Mouse (Mus musculus) erythroblast, embryonic 14.5 days (primary cell): ENCODE measurements around the gene Pla2g12b. TPM values are rescaled to one million over a fixed set of nuclear protein-coding genes. Genes with fewer than 3 reads are reported as not detected.

Source experiments
- H3K27me3 ChIP-seq: 2 replicates; pipeline ENCODE4 v1.6.1; 2012; ENCODE audit warnings: inconsistent platforms; ENCODE audit not compliant: control insufficient read depth
- H3K36me3 ChIP-seq: 2 replicates; pipeline ENCODE4 v1.6.1; 2012; ENCODE audit warnings: mild to moderate bottlenecking, inconsistent platforms; ENCODE audit not compliant: control insufficient read depth
- H3K4me1 ChIP-seq: 2 replicates; pipeline ENCODE4 v1.6.1; 2012; ENCODE audit warnings: inconsistent platforms; ENCODE audit not compliant: control insufficient read depth
- H3K4me3 ChIP-seq: replicated peaks from 2 replicates; pipeline ENCODE3; 2012; ENCODE audit warnings: moderate library complexity, mild to moderate bottlenecking, inconsistent platforms
- H3K9me3 ChIP-seq: 2 replicates; pipeline ENCODE4 v1.6.1; 2012; ENCODE audit warnings: low read length, inconsistent platforms, mixed read lengths; ENCODE audit not compliant: control insufficient read depth
- GATA1 ChIP-seq: IDR thresholded peaks from 2 replicates; pipeline ENCODE4 v1.6.1; 2012; ENCODE audit warnings: low read length, inconsistent platforms, mixed read lengths
- TAL1 ChIP-seq: IDR thresholded peaks from 3 replicates; pipeline ENCODE4 v1.6.1; 2012; ENCODE audit warnings: low read length, inconsistent platforms, mixed read lengths
- polyA plus RNA-seq: library from polyadenylated mRNA; stranded (reverse); fragments of >175 nt; gene quantifications from 2 replicates; pipeline ENCODE4 v1.2.3, GENCODE M21; 2012

Gene Pla2g12b
- polyA plus RNA-seq, 1 experiment, result not detected

GRCm38 (mm10) chr10:59430701-59431218 is 27.3 kb downstream of the Pla2g12b start:
- Histone ChIP-seq H3K9me3 (no peaks in the 10 kb centered on the region), H3K4me3 (no peak overlapping the region)

GRCm38 (mm10) chr10:59435746-59436145 is 32.3 kb downstream of the Pla2g12b start:
- Histone ChIP-seq H3K27me3 (no peaks in the 10 kb centered on the region), H3K36me3 (no peaks in the 10 kb centered on the region), H3K4me1 (peaks cover 1% of the 10 kb centered on the region; the same call in 1 of the 2 replicates), H3K9me3 (no peaks in the 10 kb centered on the region), H3K4me3 (no peak overlapping the region)
- TF ChIP-seq GATA1 (no peak), TAL1 (no peak)

More at GRCm38 (mm10) chr10:59430701-59431218, 27.3 kb downstream of the Pla2g12b start:
- TF ChIP-seq GATA1 (no peak), TAL1 (no peak)
- H3K4me1 ChIP-seq, result peaks cover 3% of the 10 kb centered on the region; the same call in 1 of the 2 replicates
- H3K27me3 ChIP-seq, result no peaks in the 10 kb centered on the region
- H3K36me3 ChIP-seq, result no peaks in the 10 kb centered on the region

DNA sequence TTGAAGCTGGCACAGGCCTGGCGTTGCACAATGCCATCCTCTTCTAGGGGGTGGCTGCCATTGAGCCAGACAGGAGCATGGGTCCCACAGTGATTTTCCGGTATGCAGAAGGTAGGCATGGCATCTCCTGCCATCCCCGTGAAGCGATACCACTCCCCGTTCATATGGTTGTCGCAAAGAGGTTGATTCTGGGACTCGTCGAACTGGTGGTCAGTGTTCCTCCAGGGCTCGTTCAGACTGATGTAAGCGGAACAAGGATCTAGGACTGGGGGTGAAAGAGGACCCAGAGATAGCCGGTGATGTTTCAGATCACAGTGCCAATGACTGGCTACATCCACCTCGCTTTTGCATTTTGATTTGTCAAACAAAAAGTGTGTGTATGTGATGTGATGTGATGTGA is 35.2 kb downstream of the Pla2g12b start:
- no peak overlapping the region for H3K4me3 ChIP-seq
- TF ChIP-seq TAL1 (no peak), GATA1 (no peak)

DNA sequence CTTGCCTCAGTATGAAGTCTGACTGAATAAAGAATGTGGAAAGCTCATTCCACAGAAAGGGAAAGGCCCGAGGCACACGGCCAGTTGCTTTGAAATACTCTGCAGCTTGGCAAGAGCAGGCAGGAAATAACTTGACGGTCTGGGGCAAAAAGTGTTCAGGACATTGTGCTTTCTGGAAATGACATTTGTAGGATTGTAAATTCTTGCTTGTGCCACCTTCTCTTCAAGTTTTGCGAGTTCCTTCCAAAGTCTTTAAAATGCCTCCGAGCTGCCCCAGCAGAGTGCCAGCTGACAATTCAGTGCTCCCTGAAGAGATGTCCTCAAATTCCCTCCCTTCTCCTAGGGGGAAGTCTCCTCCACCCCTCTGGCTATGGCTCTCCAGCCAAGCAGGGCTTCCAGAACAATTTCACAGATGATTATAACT is 36.1 kb downstream of the Pla2g12b start:
- Histone ChIP-seq H3K9me3 (no peaks in the 10 kb centered on the region), H3K4me3 (no peak overlapping the region), H3K27me3 (no peaks in the 10 kb centered on the region), H3K4me1 (no peaks in the 10 kb centered on the region), H3K36me3 (no peaks in the 10 kb centered on the region)
- TF ChIP-seq GATA1 (no peak), TAL1 (no peak)

More for the DNA sequence above, 35.2 kb downstream of the Pla2g12b start:
- H3K9me3 ChIP-seq, result no peaks in the 10 kb centered on the region
- H3K36me3 ChIP-seq, result no peaks in the 10 kb centered on the region
- H3K4me1 ChIP-seq, result no peaks in the 10 kb centered on the region
- no peaks in the 10 kb centered on the region for H3K27me3 ChIP-seq

GRCm38 (mm10) chr10:59440177-59440576 is 36.7 kb downstream of the Pla2g12b start:
- no peak overlapping the region for H3K4me3 ChIP-seq

GRCm38 (mm10) chr10:59441735-59442134 is 38.3 kb downstream of the Pla2g12b start, which contains the start of gene Oit3:
Oit3 (minus strand) TSS chr10:59441778.
- Histone ChIP-seq H3K4me1 (no peaks in the 10 kb centered on the region), H3K36me3 (no peaks in the 10 kb centered on the region), H3K4me3 (no peak within 1 kb of the TSS), H3K27me3 (no peaks in the 10 kb centered on the region), H3K9me3 (no peaks in the 10 kb centered on the region)
- TF ChIP-seq TAL1, result no peak
- TF ChIP-seq GATA1, result no peak

More at GRCm38 (mm10) chr10:59440177-59440576, 36.7 kb downstream of the Pla2g12b start:
- TF ChIP-seq GATA1, result no peak
- no peak for TF ChIP-seq TAL1
- Histone ChIP-seq H3K27me3 (no peaks in the 10 kb centered on the region), H3K9me3 (no peaks in the 10 kb centered on the region), H3K36me3 (no peaks in the 10 kb centered on the region), H3K4me1 (no peaks in the 10 kb centered on the region)

DNA sequence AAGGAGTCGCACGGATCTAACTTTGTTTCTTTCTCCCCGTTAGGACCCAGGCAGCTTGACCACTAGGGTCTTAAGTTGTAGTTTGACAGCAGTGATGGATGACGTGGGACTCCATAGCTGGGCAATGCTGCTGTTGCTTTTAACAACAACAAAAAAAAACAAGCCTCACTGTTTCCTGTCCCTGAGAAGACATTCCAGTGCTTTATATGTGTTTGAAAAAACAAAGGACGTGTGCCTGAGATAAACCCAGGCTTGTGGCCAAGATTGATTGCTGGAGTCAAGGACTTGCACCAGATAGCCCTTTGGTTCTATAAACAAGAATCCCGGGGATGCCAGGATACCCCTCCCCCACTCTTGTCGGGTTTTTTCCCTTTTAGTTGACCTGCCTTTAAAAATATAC is 39.8 kb downstream of the Pla2g12b start:
- H3K36me3 ChIP-seq, result no peaks in the 10 kb centered on the region
- no peak for TF ChIP-seq GATA1
- no peak for TF ChIP-seq TAL1
- no peak overlapping the region for H3K4me3 ChIP-seq

GRCm38 (mm10) chr10:59444106-59444505 is 40.6 kb downstream of the Pla2g12b start:
- H3K9me3 ChIP-seq, result no peaks in the 10 kb centered on the region
- no peak overlapping the region for H3K4me3 ChIP-seq
- H3K4me1 ChIP-seq, result no peaks in the 10 kb centered on the region
- no peaks in the 10 kb centered on the region for H3K36me3 ChIP-seq
- TF ChIP-seq TAL1, result no peak
- no peak for TF ChIP-seq GATA1
- no peaks in the 10 kb centered on the region for H3K27me3 ChIP-seq

More for the DNA sequence above, 39.8 kb downstream of the Pla2g12b start:
- Histone ChIP-seq H3K27me3 (no peaks in the 10 kb centered on the region), H3K9me3 (no peaks in the 10 kb centered on the region), H3K4me1 (no peaks in the 10 kb centered on the region)

GRCm38 (mm10) chr10:59444635-59445034 is 41.2 kb downstream of the Pla2g12b start:
- TF ChIP-seq TAL1 (no peak), GATA1 (no peak)
- Histone ChIP-seq H3K27me3 (no peaks in the 10 kb centered on the region), H3K36me3 (no peaks in the 10 kb centered on the region), H3K9me3 (no peaks in the 10 kb centered on the region), H3K4me3 (no peak overlapping the region), H3K4me1 (no peaks in the 10 kb centered on the region)
